Mouse (Mus musculus): ENCODE measurements around the gene Itih5.

DNA sequence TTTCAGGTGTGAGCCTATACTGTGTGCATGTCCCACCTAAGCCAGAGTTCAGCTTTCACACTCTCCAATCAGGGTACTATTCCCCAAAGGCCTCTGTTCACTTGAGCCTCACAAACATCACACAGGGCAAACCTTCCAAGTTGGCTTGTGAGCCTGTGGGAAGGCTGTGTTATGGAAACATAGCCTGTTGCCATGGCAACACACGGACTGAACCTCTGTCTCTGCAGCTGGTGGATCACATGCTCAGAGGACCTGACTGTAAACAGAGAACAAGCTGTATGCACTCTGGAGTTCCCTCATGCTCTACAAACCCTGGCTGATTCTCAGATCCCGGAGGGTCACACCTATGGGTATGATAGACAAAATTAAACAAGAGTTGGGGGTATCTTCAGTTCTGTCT lies 122.8 kb downstream of the Itih5 start:
- no peak for TF ChIP-seq CTCF (IDR thresholded peaks at IDR 0.05; ENCODE audit: control insufficient read depth, insufficient read depth, insufficient read length)
- TF ChIP-seq USF1 (IDR thresholded peaks at IDR 0.05; ENCODE audit: low read depth), result no peak
- no peak for TF ChIP-seq FOSL1 (IDR thresholded peaks at IDR 0.05; ENCODE audit: insufficient read depth, low read length, poor library complexity, severe bottlenecking)
- no peak for TF ChIP-seq MAX (IDR thresholded peaks at IDR 0.05)

Measured in C2C12 (cell line).